Mouse (Mus musculus) kidney, embryonic 16.5 days (tissue): Measurements from ENCODE around the gene Nipsnap3a. TPM values are rescaled to one million over a fixed set of nuclear protein-coding genes. Genes with fewer than 3 reads are reported as not detected.

Source experiments
- ATAC-seq: fragments of 200-750 bp; cut with Nextera tagmentation; 2 replicates; pipeline ENCODE4 v1.8.0; 2017; ENCODE audit warnings: moderate TSS enrichment; ENCODE audit not compliant: low FRiP score, low TSS enrichment
- H3K27ac ChIP-seq: fragments of 300-500 bp; sonication (generic); 2 replicates; pipeline ENCODE4 v1.5.1; 2014; ENCODE audit warnings: low read length
- H3K27me3 ChIP-seq: fragments of 300-500 bp; sonication (generic); 2 replicates; pipeline ENCODE4 v1.6.1; 2014; ENCODE audit warnings: low read length, control low read depth, mixed read lengths; ENCODE audit not compliant: insufficient read depth
- H3K36me3 ChIP-seq: fragments of 300-500 bp; sonication (generic); 2 replicates; pipeline ENCODE4 v1.6.1; 2014; ENCODE audit warnings: low read length, control low read depth, mixed read lengths; ENCODE audit not compliant: insufficient read depth
- H3K4me1 ChIP-seq: fragments of 300-500 bp; sonication (generic); 2 replicates; pipeline ENCODE4 v1.6.1; 2014; ENCODE audit warnings: low read length, control low read depth, mixed read lengths; ENCODE audit not compliant: insufficient read depth
- H3K4me2 ChIP-seq: fragments of 300-500 bp; sonication (generic); replicated peaks from 2 replicates; pipeline ENCODE4 v1.6.1; 2014; ENCODE audit warnings: low read depth, low read length
- H3K4me3 ChIP-seq: fragments of 300-500 bp; sonication (generic); 2 replicates; pipeline ENCODE4 v1.5.1; 2014; ENCODE audit warnings: mild to moderate bottlenecking, low read length
- H3K9ac ChIP-seq: fragments of 300-500 bp; sonication (generic); replicated peaks from 2 replicates; pipeline ENCODE4 v1.6.1; 2014; ENCODE audit warnings: low read length
- H3K9me3 ChIP-seq: fragments of 300-500 bp; sonication (generic); 2 replicates; pipeline ENCODE4 v1.6.1; 2016; ENCODE audit warnings: low read length, control low read depth
- WGBS: fragments of 180-500 bp; shearing (Covaris S2); extraction: QIAGEN DNeasy Blood & Tissue Kit; methylation state at CpG from one replicate; pipeline ENCODE4 v1.1.7; 2014; 5-methylcytosine and 5-hydroxymethylcytosine counted together
- polyA plus RNA-seq: library from polyadenylated mRNA; unstranded; fragments of >200 nt; fragmentation: Nextera tagmentation; extraction: Ambion mirVana; gene quantifications from 2 replicates; pipeline ENCODE4 v1.2.1, GENCODE M21; 2015

The Nipsnap3a gene
- polyA plus RNA-seq, 1 experiment from 2014 or later, result not detected

DNA sequence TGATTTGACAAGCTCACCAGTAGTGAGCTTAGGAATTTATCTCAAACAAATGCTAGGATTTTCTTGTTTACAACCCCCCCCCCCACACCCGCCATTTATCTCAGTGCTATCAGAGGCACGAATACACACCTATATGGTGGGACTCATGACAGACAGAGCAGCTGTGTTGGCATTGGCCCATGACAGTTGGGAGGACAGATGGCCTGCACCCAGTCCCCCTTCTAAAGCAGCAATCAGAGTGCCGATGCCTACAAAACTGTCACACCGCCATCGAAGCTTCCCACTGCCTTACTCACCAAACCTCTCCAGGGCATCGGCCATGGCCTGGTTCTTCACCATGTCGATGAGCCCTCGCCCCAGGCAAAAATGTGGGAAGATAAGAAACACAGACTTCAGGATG, 54.7 kb downstream of the Nipsnap3a start:
- no peaks in the 10 kb centered on the region for H3K27me3 ChIP-seq
- H3K27ac ChIP-seq, result no peak overlapping the region
- peaks cover 15% of the 10 kb centered on the region for H3K36me3 ChIP-seq
- ATAC-seq, result no peak
- H3K4me3 ChIP-seq, result no peak overlapping the region
- H3K9ac ChIP-seq, result no peak overlapping the region
- H3K4me1 ChIP-seq, result peaks cover 4% of the 10 kb centered on the region; the same call in 1 of the 2 replicates
- 91% methylated on average over 8 of the region's 8 CpGs for WGBS
- no peak overlapping the region for H3K4me2 ChIP-seq
- H3K9me3 ChIP-seq, result no peaks in the 10 kb centered on the region

DNA sequence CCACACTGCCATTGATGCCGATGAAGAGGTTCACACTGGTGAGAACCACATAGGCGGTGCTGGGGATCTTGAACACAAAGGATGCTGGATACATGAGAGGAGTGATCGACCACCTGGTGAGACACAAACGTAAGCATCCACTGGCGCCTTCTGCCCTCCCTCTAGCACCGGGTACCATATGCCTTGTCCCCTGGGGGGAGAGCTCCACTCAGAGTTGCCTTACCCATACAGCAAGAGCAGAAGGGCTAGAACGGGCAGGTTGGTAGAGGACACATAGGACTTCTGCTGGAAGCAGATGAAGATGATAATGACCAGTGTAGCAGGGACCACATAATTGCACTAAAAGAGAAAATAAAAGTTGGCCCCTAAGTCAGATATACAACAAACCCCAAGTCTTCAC, 56.7 kb downstream of the Nipsnap3a start:
- no peak overlapping the region for H3K9ac ChIP-seq
- WGBS, result 83% methylated on average over 7 of the region's 7 CpGs
- H3K4me1 ChIP-seq, result peaks cover 4% of the 10 kb centered on the region; the same call in 1 of the 2 replicates
- peaks cover 19% of the 10 kb centered on the region for H3K36me3 ChIP-seq
- H3K4me3 ChIP-seq, result no peak overlapping the region
- no peak overlapping the region for H3K4me2 ChIP-seq
- H3K27ac ChIP-seq, result no peak overlapping the region
- no peaks in the 10 kb centered on the region for H3K9me3 ChIP-seq
- ATAC-seq, result 0 out of 2 replicates have a peak, but pooled peaks have one; percentile 54
- H3K27me3 ChIP-seq, result no peaks in the 10 kb centered on the region

DNA sequence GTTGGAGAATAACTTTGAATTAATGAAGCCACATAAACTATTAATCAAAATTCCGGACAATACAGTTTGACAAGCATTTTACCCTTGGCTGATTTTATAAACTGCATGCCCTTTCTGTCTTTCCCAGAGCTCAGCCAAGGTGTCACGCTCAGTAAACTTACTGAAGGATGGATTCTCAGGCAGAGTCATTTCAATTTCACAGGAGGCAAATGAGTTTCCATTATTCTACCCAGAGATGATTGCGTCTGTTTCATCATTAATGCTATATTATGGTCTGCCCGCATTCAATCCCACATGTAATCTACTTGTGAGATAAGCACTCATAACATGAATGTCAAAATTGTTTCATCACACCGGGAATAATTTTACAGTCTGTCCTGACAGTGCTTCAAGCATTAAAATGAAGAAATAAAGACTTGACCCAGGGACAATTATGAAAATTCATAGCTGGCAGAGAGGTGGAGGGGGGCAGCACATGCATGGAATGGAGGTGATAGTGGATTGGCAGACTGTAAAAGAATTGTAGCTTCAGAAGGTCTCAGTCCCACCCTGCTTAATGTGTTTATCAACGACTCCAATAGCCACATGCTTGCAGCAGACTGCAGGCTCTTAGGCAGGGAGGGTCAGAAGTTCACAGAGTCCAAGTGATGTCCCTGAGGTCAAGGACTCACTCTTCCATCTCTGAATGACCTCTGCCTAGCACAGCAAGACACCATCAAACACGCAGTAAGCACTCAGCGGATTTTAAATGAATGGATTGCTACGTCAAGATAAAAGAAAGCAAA, 57.4 kb downstream of the Nipsnap3a start:
- 46% methylated on average over 9 of the region's 9 CpGs for WGBS

More for the DNA sequence above, 57.4 kb downstream of the Nipsnap3a start:
- Histone ChIP-seq H3K27me3 (no peaks in the 10 kb centered on the region), H3K4me3 (no peak overlapping the region), H3K27ac (no peak overlapping the region), H3K4me2 (no peak overlapping the region), H3K9ac (no peak overlapping the region), H3K9me3 (no peaks in the 10 kb centered on the region), H3K36me3 (peaks cover 19% of the 10 kb centered on the region), H3K4me1 (peaks cover 4% of the 10 kb centered on the region; the same call in 1 of the 2 replicates)
- no peak for ATAC-seq

Other genes starting within 250 kb of the Nipsnap3a start
- gene Olfr275, start 174.7 kb upstream of the Nipsnap3a start, polyA plus RNA-seq, result not detected in 2 replicates
- gene Olfr273, start 130.0 kb upstream of the Nipsnap3a start, polyA plus RNA-seq, result not detected in 2 replicates
- gene Olfr272, start 70.1 kb upstream of the Nipsnap3a start, polyA plus RNA-seq, result not detected in 2 replicates
- gene Olfr270, start 24.7 kb upstream of the Nipsnap3a start, polyA plus RNA-seq, result not detected in 2 replicates
- 78.3 and 80.2 TPM in 2 replicates for gene Nipsnap3b, start 22.6 kb downstream of the Nipsnap3a start, polyA plus RNA-seq
- gene Abca1, start 170.6 kb downstream of the Nipsnap3a start, polyA plus RNA-seq, result 4.5 and 4.8 TPM in 2 replicates